Mouse (Mus musculus) kidney, embryonic 15.5 days (tissue): ENCODE measurements around the gene Eef1e1. TPM values are rescaled to one million over a fixed set of nuclear protein-coding genes. Genes with fewer than 3 reads are reported as not detected.

ENCODE experiments used
- ATAC-seq: fragments of 200-750 bp; cut with Nextera tagmentation; replicated peaks from 2 replicates; pipeline ENCODE4 v1.8.0; 2017; ENCODE audit warnings: moderate TSS enrichment; ENCODE audit not compliant: low FRiP score
- H3K27ac ChIP-seq: fragments of 300-500 bp; sonication (generic); 2 replicates; pipeline ENCODE4 v1.5.1; 2015; ENCODE audit warnings: mild to moderate bottlenecking, inconsistent platforms
- H3K27me3 ChIP-seq: fragments of 300-500 bp; sonication (generic); 2 replicates; pipeline ENCODE4 v1.6.1; 2015; ENCODE audit warnings: inconsistent platforms
- H3K36me3 ChIP-seq: fragments of 300-500 bp; sonication (generic); 2 replicates; pipeline ENCODE4 v1.6.1; 2015; ENCODE audit warnings: inconsistent platforms
- H3K4me1 ChIP-seq: fragments of 300-500 bp; sonication (generic); 2 replicates; pipeline ENCODE4 v1.6.1; 2015; ENCODE audit warnings: inconsistent platforms
- H3K4me2 ChIP-seq: fragments of 300-500 bp; sonication (generic); 2 replicates; pipeline ENCODE4 v1.6.1; 2015; ENCODE audit warnings: moderate library complexity, mild to moderate bottlenecking, inconsistent platforms
- H3K4me3 ChIP-seq: fragments of 300-500 bp; sonication (generic); replicated peaks from 2 replicates; pipeline ENCODE4 v1.5.1; 2015; ENCODE audit warnings: mild to moderate bottlenecking, inconsistent platforms
- H3K9ac ChIP-seq: fragments of 300-500 bp; sonication (generic); 2 replicates; pipeline ENCODE4 v1.6.1; 2015; ENCODE audit warnings: mild to moderate bottlenecking, inconsistent platforms
- H3K9me3 ChIP-seq: fragments of 300-500 bp; sonication (generic); replicated peaks from 2 replicates; pipeline ENCODE4 v1.6.1; 2016; ENCODE audit warnings: inconsistent platforms
- WGBS: fragments of 180-500 bp; shearing (Covaris S2); methylation state at CpG from one replicate; pipeline ENCODE4 v1.1.7; 2015; ENCODE audit warnings: mixed read lengths; 5-methylcytosine and 5-hydroxymethylcytosine counted together
- polyA plus RNA-seq: library from polyadenylated mRNA; unstranded; fragments of >200 nt; fragmentation: Nextera tagmentation; extraction: Ambion mirVana; gene quantifications from 2 replicates; pipeline ENCODE4 v1.2.1, GENCODE M21; 2015

Eef1e1 gene
- polyA plus RNA-seq, 1 experiment from 2014 or later, result 53.9 TPM

DNA sequence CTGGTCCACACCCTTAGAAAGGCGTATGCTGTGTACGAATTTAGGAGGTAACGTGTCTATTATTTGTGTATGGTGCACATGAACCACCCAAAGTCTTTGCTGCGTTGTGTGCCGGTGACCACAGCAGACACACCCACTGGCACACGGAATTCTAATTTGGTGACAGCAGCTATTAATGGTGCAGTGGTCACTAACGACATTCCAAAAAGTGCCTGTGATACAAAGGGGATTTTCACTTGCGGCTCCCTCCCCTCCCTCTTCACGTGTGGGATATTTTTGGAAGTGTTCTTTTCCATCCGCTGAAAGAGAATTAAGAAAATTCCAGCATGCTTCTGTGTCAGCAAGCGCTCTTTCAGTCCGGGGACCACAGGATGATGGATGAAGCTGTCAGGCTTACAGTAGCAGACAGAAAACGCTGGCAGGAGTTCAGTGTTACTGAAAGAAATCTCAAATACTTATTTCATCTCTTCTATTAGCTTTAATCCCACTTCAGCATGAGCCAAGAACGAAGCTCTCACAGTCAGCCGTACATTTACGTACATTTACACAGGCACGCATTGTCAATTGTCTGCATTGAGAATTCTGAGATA is 56.5 kb downstream of the Eef1e1 start:
- WGBS, result 72% methylated on average over 17 of the region's 17 CpGs
- Histone ChIP-seq H3K4me2 (no peak overlapping the region), H3K9me3 (no peaks in the 10 kb centered on the region), H3K27ac (no peak overlapping the region), H3K4me1 (no peaks in the 10 kb centered on the region), H3K9ac (no peak overlapping the region), H3K4me3 (no peak overlapping the region), H3K27me3 (no peaks in the 10 kb centered on the region), H3K36me3 (peaks cover 24% of the 10 kb centered on the region; the same call in 1 of the 2 replicates)
- ATAC-seq, result no peak

DNA sequence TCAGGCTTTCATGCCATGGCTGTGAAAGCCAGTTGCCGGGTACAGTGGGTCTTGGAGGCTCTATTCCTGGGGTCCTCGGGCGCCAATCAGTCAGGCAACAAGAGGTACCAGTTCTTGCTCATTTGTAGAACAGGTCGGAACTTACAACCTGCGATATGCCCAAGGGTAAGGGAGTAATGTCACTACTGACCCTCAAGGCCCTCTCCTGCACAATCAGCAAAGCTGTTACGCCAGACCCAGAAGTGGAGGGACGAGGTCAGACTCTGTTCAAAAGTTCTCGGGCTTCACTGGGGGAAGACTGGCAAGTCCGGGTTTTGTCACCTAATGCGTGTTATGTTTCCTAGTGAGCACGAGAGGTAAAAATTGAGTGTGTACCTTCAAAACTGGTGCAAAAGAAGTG is 58.0 kb downstream of the Eef1e1 start:
- Histone ChIP-seq H3K9me3 (no peaks in the 10 kb centered on the region), H3K9ac (no peak overlapping the region), H3K4me2 (no peak overlapping the region), H3K27ac (no peak overlapping the region), H3K4me1 (no peaks in the 10 kb centered on the region), H3K27me3 (no peaks in the 10 kb centered on the region), H3K4me3 (no peak overlapping the region), H3K36me3 (peaks cover 18% of the 10 kb centered on the region; the same call in 1 of the 2 replicates)
- ATAC-seq, result no peak
- 85% methylated on average over 11 of the region's 11 CpGs for WGBS

DNA sequence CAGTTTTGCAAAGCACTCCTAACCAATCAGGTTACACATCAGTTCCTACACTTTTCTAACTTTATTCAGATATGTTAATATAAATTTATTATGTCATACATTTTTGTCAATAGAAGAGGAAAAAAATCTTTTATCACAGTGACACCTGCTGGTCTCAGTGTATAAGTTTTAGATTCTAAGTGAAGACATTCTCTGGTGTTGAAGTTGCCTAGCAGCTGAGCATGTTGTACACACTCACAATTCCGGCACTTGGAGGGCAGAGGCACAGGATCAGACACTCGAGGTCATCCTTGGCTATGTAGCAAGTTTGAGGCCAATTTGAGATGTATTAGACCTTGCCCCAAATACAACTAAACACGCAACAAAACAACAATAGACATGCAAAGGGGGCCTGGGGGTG is 61.8 kb downstream of the Eef1e1 start:
- Histone ChIP-seq H3K4me2 (no peak overlapping the region), H3K9ac (no peak overlapping the region), H3K36me3 (peaks cover 4% of the 10 kb centered on the region; the same call in 1 of the 2 replicates), H3K27me3 (no peaks in the 10 kb centered on the region), H3K27ac (no peak overlapping the region), H3K4me1 (peaks cover 8% of the 10 kb centered on the region), H3K4me3 (no peak overlapping the region), H3K9me3 (no peaks in the 10 kb centered on the region)
- no peak for ATAC-seq
- WGBS, result 70% methylated on average over 3 of the region's 3 CpGs

DNA sequence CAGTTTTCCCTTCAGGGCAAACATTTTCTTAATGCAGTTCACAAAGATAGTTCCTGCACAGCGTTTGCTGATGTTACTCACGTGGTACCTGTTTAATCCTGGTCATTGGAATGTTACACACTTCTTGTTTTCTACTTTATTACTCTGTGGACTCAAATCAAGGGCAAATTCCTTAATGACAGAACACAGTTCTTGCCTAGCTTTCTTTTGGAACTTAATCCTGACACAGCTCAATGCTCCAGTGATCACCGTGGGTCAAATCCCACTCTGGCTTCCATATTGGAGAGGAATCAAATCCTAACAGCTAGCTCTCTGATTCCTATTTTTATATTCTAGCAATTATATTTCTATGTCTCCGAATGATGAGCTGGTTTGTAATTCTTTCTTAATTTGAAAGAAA is 62.4 kb downstream of the Eef1e1 start:
- Histone ChIP-seq H3K4me1 (peaks cover 8% of the 10 kb centered on the region), H3K27me3 (no peaks in the 10 kb centered on the region), H3K9ac (no peak overlapping the region), H3K4me2 (no peak overlapping the region), H3K9me3 (no peaks in the 10 kb centered on the region), H3K27ac (no peak overlapping the region), H3K36me3 (peaks cover 4% of the 10 kb centered on the region; the same call in 1 of the 2 replicates), H3K4me3 (no peak overlapping the region)
- ATAC-seq, result no peak; the same call in 1 of the 2 replicates
- 51% methylated on average over 4 of the region's 4 CpGs for WGBS

Other genes with a start within 250 kb of the Eef1e1 start
- gene Txndc5, start 130.2 kb downstream of the Eef1e1 start, polyA plus RNA-seq, result 264 and 277 TPM in 2 replicates
- gene Bloc1s5, start 23.9 kb downstream of the Eef1e1 start, polyA plus RNA-seq, result 20.1 and 20.5 TPM in 2 replicates